Mouse (Mus musculus) testis, postnatal 14 days (tissue): ENCODE measurements around the gene Snx7.

Source experiments
- DNase-seq: peaks from one replicate; pipeline ENCODE4 v3.0.0; 2021; ENCODE audit warnings: low spot score

The Snx7 gene

GRCm38 (mm10) chr3:117817635-117818034 is 51.1 kb downstream of the Snx7 start:
- no peak for DNase-seq

- no peak for DNase-seq
Observed at GRCm38 (mm10) chr3:117814218-117814617, 54.5 kb downstream of the Snx7 start.

GRCm38 (mm10) chr3:117812135-117812534 is 56.6 kb downstream of the Snx7 start:
- no peak for DNase-seq

- no peak for DNase-seq
Observed at GRCm38 (mm10) chr3:117805782-117806181, 63.0 kb downstream of the Snx7 start.

GRCm38 (mm10) chr3:117794501-117794900 is 74.2 kb downstream of the Snx7 start:
- no peak for DNase-seq

- no peak for DNase-seq
Observed at GRCm38 (mm10) chr3:117791951-117792350, 76.8 kb downstream of the Snx7 start.

GRCm38 (mm10) chr3:117791273-117791672 is 77.5 kb downstream of the Snx7 start:
- DNase-seq = no peak

- DNase-seq = no peak
Observed at GRCm38 (mm10) chr3:117788800-117789693, 79.7 kb downstream of the Snx7 start.

GRCm38 (mm10) chr3:117787247-117787646 is 81.5 kb downstream of the Snx7 start:
- no peak for DNase-seq

GRCm38 (mm10) chr3:117752151-117752757 is 116.5 kb downstream of the Snx7 start:
- no peak for DNase-seq

GRCm38 (mm10) chr3:117751665-117752064 is 117.1 kb downstream of the Snx7 start:
- no peak for DNase-seq

- no peak for DNase-seq
Observed at GRCm38 (mm10) chr3:117749256-117749655, 119.5 kb downstream of the Snx7 start.

GRCm38 (mm10) chr3:117739760-117740159 is 129.0 kb downstream of the Snx7 start:
- DNase-seq = no peak

GRCm38 (mm10) chr3:117732661-117733060 is 136.1 kb downstream of the Snx7 start:
- no peak for DNase-seq
